Mouse (Mus musculus): ENCODE measurements around the gene Padi2. TPM values are rescaled to one million over a fixed set of nuclear protein-coding genes. Genes with fewer than 3 reads are reported as not detected.
A peak's percentile ranks its signal among the peaks of the same experiment; 100 is the strongest.

Gene Padi2
- polyA plus RNA-seq, 1 experiment, result 0.67 TPM

DNA sequence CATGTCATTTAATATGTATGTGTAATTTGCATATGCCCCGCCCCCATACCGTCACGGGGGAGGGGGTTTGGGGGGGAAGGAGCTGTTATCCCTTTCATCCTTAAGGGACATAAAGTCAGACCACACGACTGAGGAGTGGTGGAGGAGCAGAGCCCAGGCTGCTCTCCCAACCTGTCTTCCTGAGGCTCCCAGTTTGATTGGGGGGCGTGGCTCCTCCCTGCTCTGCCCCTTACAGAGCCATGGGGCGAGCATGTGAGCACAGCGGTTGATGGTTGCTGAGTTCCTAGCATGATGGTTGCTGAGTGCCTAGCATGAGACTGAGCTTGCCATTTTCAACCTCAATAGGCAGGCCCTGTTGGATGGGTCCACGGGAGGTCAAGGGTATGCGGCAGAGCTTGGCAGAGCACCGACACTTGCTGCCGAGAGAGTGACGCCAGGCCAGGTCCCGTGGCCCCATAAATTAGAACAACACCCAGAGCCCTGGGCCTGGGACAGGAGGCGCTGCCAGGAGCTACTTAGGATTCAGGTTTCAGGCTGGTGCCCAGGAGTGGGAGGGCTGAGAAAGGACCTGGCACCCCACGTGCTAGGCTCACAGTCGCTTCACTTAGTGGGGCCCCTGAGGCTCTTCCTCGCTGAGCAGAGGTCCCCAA lies 4.6 kb downstream of the Padi2 start:
- DNase-seq (ENCODE audit: low read depth), result no peak
- TF ChIP-seq CTCF (IDR thresholded peaks at IDR 0.05; ENCODE audit: borderline replicate concordance, extremely low read depth, insufficient read depth, insufficient read length) (no peak), POLR2A (IDR thresholded peaks at IDR 0.05; ENCODE audit: borderline replicate concordance, extremely low read depth, insufficient read depth, insufficient read length, poor library complexity, severe bottlenecking) (no peak)

DNA sequence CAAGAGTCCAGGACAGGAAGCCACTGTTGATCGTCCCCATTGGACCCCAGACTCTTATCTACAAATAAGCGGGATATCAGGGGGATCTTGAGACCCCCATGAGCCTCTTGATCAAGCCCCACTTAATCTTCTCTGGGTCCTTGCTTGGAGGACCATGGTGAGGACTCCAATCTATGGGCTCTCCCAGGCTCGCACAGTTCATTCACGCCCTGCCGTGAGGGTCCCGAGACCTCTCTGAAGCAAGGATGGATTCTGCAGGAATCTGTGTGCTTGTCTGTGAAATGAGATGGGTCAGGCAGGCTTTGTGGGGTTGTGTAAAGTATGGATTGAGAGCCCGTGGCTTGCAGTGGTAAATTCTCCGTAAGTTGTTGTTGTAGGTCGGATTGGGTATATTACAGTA lies 5.3 kb downstream of the Padi2 start:
- TF ChIP-seq CTCF (IDR thresholded peaks at IDR 0.05; ENCODE audit: borderline replicate concordance, extremely low read depth, insufficient read depth, insufficient read length) (no peak), POLR2A (IDR thresholded peaks at IDR 0.05; ENCODE audit: borderline replicate concordance, extremely low read depth, insufficient read depth, insufficient read length, poor library complexity, severe bottlenecking) (no peak)
- no peak for DNase-seq (ENCODE audit: low read depth)

DNA sequence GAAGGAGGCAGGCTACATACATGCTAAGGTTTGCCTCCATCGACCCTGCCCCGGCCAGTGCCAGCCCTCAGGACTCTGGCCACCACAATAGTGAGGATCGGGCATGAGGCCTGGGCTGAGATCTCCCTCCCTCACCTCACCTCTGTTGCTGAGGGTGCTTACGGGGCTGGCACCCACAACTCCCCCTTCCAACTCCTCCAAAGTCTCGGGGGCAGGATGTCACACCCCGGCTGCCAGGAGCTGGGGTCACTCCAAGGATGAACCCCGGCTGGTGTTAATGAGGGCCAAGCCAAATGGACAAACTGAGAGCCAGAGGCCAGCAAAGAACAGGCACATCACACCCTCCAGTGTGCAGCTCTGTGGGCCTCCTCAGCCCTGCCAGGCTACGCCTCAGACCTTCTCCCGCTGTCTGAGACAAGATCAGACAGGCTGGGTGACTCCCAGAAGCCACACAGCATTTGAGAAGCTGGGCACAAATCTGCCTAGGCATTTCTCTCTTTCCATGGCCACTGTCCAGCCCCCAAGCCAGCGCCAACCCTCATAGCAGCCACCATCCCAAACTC lies 6.2 kb downstream of the Padi2 start:
- DNase-seq (ENCODE audit: low read depth), result no peak
- TF ChIP-seq CTCF (IDR thresholded peaks at IDR 0.05; ENCODE audit: borderline replicate concordance, extremely low read depth, insufficient read depth, insufficient read length) (no peak), POLR2A (IDR thresholded peaks at IDR 0.05; ENCODE audit: borderline replicate concordance, extremely low read depth, insufficient read depth, insufficient read length, poor library complexity, severe bottlenecking) (no peak)

DNA sequence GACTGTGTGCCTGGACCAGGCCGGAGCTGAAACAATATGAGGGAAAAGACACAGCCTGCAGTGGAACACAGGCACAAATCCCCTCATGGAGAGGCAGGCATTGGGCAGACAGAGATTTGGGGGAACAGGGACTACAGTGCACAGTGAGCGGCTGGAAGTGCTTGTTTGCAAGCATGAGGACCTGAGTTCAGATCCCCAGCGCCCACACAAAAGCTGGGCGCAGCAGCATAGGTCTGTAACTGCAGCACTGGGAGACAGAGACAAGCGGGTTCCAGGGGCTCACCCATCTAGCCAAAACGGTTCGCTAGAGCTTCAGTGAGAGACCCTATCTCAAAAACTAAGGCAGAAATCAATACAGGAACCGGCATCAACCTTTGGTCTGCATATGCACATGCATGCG lies 7.4 kb downstream of the Padi2 start:
- TF ChIP-seq POLR2A (IDR thresholded peaks at IDR 0.05; ENCODE audit: borderline replicate concordance, extremely low read depth, insufficient read depth, insufficient read length, poor library complexity, severe bottlenecking) (no peak), CTCF (IDR thresholded peaks at IDR 0.05; ENCODE audit: borderline replicate concordance, extremely low read depth, insufficient read depth, insufficient read length) (no peak)
- DNase-seq (ENCODE audit: low read depth), result no peak

DNA sequence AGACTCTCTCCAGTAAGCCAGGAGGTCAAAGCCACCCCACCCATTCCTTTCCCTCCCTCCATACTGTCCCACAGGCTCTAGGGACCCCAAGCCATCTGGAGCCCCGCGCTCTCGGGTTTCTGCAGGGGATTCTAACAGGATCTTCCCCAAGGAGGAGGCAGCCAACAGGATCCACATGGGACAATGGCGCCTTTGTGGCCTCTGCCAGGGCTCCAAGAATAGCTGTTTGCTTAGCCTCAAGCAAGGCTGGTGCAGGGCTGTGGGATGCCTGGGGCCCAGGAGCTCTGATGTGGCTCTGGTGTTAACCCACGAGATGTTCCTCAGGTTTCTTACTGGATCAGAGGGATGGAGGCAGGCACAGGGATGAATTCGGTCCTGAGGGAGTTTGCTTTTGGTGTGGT lies 8.6 kb downstream of the Padi2 start:
- DNase-seq (ENCODE audit: low read depth), result peak; percentile 57
- no peak for TF ChIP-seq POLR2A (IDR thresholded peaks at IDR 0.05; ENCODE audit: borderline replicate concordance, extremely low read depth, insufficient read depth, insufficient read length, poor library complexity, severe bottlenecking)

DNA sequence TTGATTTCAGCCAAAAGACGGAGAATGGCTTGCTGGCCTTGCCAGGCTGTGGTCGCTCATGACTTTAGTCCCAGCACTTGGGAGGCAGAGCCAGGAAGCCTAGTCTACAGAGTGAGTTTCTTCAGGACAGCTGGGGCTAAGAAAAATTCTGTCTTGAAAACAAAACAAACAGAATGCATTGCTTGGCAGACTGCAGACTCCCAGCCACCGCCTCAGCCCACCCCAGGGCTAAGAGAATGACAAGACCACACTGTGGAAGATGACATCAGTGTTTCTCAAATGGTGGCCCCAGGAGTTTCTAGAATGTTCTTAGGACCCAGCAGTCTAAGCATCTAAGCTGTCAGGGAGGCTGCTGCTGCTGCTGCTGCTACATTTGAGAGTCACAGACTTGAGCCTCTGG lies 9.1 kb downstream of the Padi2 start:
- TF ChIP-seq CTCF (IDR thresholded peaks at IDR 0.05; ENCODE audit: borderline replicate concordance, extremely low read depth, insufficient read depth, insufficient read length) (no peak), POLR2A (IDR thresholded peaks at IDR 0.05; ENCODE audit: borderline replicate concordance, extremely low read depth, insufficient read depth, insufficient read length, poor library complexity, severe bottlenecking) (no peak)
- peak; percentile 24 for DNase-seq (ENCODE audit: low read depth)

DNA sequence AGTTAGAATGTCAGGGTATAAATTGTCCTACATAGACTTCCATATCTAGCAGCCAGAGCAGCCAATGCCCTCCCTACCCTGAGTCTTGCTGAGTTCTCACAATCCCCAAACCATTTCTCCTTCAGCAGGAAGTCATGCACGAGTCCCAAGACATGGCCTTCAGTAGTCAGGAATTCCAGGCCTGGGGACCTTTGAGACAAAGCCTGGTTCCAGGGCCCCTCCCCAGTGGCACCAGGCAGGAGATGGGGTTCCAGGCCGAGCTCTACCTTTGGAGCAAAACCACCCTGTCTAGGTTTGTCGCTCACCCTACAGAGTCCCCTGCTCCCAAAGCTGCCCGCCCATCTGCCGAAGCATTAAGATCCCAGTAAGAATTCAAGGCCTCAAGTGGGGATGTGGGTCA lies 10.2 kb downstream of the Padi2 start:
- TF ChIP-seq CTCF (IDR thresholded peaks at IDR 0.05; ENCODE audit: borderline replicate concordance, extremely low read depth, insufficient read depth, insufficient read length) (no peak), POLR2A (IDR thresholded peaks at IDR 0.05; ENCODE audit: borderline replicate concordance, extremely low read depth, insufficient read depth, insufficient read length, poor library complexity, severe bottlenecking) (no peak)
- no peak for DNase-seq (ENCODE audit: low read depth)

DNA sequence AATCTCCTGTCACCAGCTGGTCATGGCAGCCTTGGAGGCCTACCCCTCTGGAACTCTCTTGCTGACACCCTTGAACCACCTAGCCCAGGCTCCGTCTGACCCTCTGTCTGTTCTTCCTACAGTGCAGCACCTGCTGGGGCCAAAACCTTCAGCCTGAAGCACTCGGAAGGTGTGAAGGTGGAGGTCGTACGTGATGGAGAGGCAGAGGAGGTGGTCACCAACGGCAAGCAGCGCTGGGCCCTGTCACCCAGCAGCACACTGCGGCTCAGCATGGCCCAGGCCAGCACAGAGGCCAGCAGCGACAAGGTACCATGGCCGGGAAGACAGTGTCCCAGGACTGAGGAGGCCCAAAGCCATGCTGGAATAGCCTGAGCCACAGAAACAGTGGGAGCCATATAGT lies 11.3 kb downstream of the Padi2 start:
- DNase-seq (ENCODE audit: low read depth), result no peak
- TF ChIP-seq POLR2A (IDR thresholded peaks at IDR 0.05; ENCODE audit: borderline replicate concordance, extremely low read depth, insufficient read depth, insufficient read length, poor library complexity, severe bottlenecking) (no peak), CTCF (IDR thresholded peaks at IDR 0.05; ENCODE audit: borderline replicate concordance, extremely low read depth, insufficient read depth, insufficient read length) (no peak)

DNA sequence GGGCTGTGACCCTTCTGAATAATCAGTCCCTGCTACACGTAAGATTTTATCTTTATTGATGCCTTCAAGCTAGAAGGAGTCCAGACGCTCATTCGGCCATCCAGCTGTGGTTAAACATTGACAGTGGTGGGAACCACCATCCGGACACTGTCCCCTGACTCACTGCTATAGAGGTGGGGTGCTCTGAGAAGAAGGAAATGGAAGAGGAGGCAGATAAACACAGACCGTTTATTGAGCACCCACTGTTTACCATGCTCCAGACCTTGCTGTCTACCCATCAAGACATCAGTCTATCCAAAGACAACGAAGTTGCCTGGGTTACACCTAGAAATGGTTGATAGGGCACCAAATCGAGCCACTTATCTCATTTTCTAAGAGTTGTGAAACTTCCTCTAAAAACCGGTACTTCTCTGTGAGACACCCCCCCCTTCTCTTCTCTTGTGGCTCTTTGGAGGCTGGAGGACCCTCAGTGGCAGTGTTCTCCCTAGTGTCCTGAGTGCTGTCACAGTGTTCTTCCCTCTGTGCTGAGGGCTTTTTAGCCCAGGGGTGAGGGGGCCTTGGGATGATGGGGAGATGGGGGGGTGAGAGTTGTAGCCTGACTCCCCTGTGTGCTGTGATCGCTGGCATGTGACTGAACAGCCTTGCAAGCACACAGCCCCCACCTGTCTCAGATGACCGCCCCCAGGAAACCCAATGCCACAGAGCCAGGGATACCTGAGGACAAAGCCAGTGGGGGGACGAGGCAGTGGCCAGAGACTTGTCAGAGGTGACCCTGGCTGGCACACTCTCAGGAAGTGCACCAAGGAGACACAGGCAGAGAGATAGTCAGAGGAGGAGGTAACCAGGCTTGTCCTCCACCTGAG lies 14.1 kb downstream of the Padi2 start:
- no peak for DNase-seq (ENCODE audit: low read depth)

DNA sequence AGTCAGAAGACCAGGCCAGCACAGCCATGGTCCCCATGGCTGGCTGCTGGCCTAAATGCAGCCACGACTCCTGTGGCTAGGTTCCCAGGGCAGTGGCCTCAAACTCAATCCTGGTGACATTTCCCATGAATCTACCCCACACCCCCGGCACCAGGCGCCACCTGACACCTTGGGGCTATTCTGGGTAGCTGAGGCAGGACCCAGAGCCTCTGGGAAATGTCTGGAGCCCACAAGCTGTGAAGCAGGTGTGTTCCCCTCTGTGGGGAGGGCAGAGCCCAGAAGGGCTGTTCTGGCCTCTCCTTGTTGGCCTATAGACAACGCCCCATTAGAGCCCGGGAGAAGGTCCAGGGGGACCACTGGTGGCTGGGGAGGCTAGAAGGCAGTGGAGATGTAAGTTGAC lies 16.4 kb downstream of the Padi2 start:
- no peak for DNase-seq (ENCODE audit: low read depth)
- no peak for TF ChIP-seq CTCF (IDR thresholded peaks at IDR 0.05; ENCODE audit: borderline replicate concordance, extremely low read depth, insufficient read depth, insufficient read length)
- TF ChIP-seq POLR2A (IDR thresholded peaks at IDR 0.05; ENCODE audit: borderline replicate concordance, extremely low read depth, insufficient read depth, insufficient read length, poor library complexity, severe bottlenecking), result no peak

More for the DNA sequence above, 14.1 kb downstream of the Padi2 start:
- TF ChIP-seq CTCF (IDR thresholded peaks at IDR 0.05; ENCODE audit: borderline replicate concordance, extremely low read depth, insufficient read depth, insufficient read length) (no peak), POLR2A (IDR thresholded peaks at IDR 0.05; ENCODE audit: borderline replicate concordance, extremely low read depth, insufficient read depth, insufficient read length, poor library complexity, severe bottlenecking) (no peak)

DNA sequence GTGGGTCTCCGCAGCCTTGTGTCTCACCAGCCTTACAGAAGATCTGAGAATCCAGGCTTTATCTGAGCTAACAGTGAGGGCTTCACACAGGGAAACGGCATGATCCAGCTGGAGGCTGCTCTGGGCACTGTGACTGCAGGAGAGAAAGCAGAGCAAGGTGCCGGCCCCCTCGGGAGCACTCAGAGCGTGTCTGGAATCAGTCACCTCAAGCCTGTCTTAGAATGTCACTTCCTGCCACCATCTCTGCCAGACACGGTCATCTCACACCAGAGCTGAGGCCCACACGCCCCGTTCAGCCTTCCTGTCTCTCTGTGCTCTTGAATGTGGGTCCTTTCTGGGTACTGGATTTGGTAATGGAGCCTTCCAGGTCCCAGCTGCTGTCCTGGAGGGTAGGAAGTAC lies 19.5 kb downstream of the Padi2 start:
- no peak for TF ChIP-seq CTCF (IDR thresholded peaks at IDR 0.05; ENCODE audit: borderline replicate concordance, extremely low read depth, insufficient read depth, insufficient read length)
- no peak for TF ChIP-seq POLR2A (IDR thresholded peaks at IDR 0.05; ENCODE audit: borderline replicate concordance, extremely low read depth, insufficient read depth, insufficient read length, poor library complexity, severe bottlenecking)
- DNase-seq (ENCODE audit: low read depth), result no peak
